Mouse (Mus musculus): ENCODE results near the gene Il22ra1. TPM values are rescaled to one million over a fixed set of nuclear protein-coding genes. Genes with fewer than 3 reads are reported as not detected.

The Il22ra1 gene
- total and polyA plus RNA-seq, 2 experiments from 2014 or later: 0.62 TPM; not detected in 1

DNA sequence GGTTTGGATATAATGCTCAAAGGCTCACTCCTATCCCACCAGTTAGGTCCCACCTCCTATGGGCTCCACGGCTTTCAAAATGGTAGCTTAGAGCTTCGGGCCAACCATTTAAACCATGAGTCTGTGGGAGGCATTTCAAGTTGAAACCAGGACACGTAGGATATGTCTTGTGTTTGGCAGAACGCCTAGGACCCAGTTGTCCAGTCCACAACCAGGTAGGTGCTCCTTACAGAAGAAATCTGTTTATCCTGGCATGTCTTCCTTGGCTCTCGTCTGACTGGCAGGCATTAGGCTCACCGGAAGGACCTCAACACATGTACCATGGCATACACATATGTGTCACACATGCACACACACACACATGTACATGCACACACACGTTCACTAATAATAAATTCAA is 38.2 kb upstream of the Il22ra1 start:
- no peak overlapping the region for H3K27ac ChIP-seq (ENCODE audit: low read depth, low read length)
- no peak for TF ChIP-seq CTCF (IDR thresholded peaks at IDR 0.05; ENCODE audit: low read depth)
- no peaks in the 10 kb centered on the region for H3K4me1 ChIP-seq (ENCODE audit: insufficient read depth)
- H3K4me2 ChIP-seq (ENCODE audit: low read depth): no peak overlapping the region
- 86% methylated on average over 7 of the region's 7 CpGs for WGBS
- DNase-seq (no peak), ATAC-seq (no peak)
- H3K9ac ChIP-seq: no peak overlapping the region
- no peaks in the 10 kb centered on the region for H3K36me3 ChIP-seq (ENCODE audit: insufficient read depth)
- H3K4me3 ChIP-seq (ENCODE audit: low read depth, low read length): no peak overlapping the region
- H3K27me3 ChIP-seq (ENCODE audit: insufficient read depth, low read length): peaks cover 35% of the 10 kb centered on the region
- H3K9me3 ChIP-seq (ENCODE audit: low read length): no peaks in the 10 kb centered on the region

DNA sequence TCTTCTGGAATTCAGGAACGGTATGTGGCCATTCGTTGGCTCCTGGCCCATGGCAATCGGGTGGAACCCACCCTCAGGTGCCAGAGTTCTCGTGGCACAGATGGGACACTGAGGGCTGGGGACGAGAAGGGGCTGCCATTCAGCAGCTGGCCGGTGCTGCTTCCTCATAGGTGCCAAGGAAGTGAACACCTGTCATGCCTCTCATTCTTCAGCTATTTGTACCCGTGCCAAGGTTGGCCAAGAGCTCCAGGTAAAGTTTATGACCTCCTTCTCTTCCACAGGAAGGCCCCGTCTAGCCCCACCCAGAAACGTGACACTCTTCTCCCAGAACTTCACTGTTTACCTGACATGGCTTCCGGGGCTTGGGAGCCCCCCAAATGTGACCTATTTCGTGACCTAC is 37.7 kb upstream of the Il22ra1 start:
- ATAC-seq: no peak
- no peak for DNase-seq
- Histone ChIP-seq H3K9ac (no peak overlapping the region), H3K4me3 (ENCODE audit: low read depth, low read length) (no peak overlapping the region), H3K27me3 (ENCODE audit: insufficient read depth, low read length) (peaks cover 31% of the 10 kb centered on the region), H3K27ac (ENCODE audit: low read depth, low read length) (no peak overlapping the region), H3K9me3 (ENCODE audit: low read length) (no peaks in the 10 kb centered on the region), H3K36me3 (ENCODE audit: insufficient read depth) (no peaks in the 10 kb centered on the region), H3K4me1 (ENCODE audit: insufficient read depth) (no peaks in the 10 kb centered on the region), H3K4me2 (ENCODE audit: low read depth) (no peak overlapping the region)
- 78% methylated on average over 11 of the region's 11 CpGs for WGBS
- no peak for TF ChIP-seq CTCF (IDR thresholded peaks at IDR 0.05; ENCODE audit: low read depth)

DNA sequence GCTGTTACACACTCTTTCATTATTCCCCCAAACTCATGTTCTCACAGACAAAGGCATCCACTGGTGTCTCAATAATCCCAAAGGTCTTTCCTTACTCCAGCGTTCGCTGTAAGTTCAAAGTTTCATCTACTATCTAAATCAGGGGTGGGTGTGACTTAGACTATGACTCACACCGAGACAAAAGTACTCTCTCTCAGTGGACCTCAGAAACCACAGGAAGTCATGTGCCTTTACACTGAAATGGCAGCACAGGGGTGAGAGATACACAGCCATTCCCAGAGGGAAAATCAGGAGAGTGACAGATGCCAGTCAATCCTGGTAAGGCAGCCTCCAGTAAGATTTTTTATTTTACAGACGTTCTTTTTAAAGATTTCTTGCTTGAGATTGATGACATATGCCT is 35.1 kb upstream of the Il22ra1 start:
- H3K4me3 ChIP-seq (ENCODE audit: low read depth, low read length): no peak overlapping the region
- H3K4me2 ChIP-seq (ENCODE audit: low read depth): no peak overlapping the region
- DNase-seq (no peak), ATAC-seq (no peak)
- 85% methylated on average over 4 of the region's 4 CpGs for whole genome bisulfite sequencing
- no peaks in the 10 kb centered on the region for H3K36me3 ChIP-seq (ENCODE audit: insufficient read depth)
- peaks cover 8% of the 10 kb centered on the region; the same call in 1 of the 2 replicates for H3K27me3 ChIP-seq (ENCODE audit: insufficient read depth, low read length)
- no peak overlapping the region for H3K9ac ChIP-seq
- no peak overlapping the region for H3K27ac ChIP-seq (ENCODE audit: low read depth, low read length)
- no peak for TF ChIP-seq CTCF (IDR thresholded peaks at IDR 0.05; ENCODE audit: low read depth)
- no peaks in the 10 kb centered on the region for H3K9me3 ChIP-seq (ENCODE audit: low read length)
- H3K4me1 ChIP-seq (ENCODE audit: insufficient read depth): no peaks in the 10 kb centered on the region

DNA sequence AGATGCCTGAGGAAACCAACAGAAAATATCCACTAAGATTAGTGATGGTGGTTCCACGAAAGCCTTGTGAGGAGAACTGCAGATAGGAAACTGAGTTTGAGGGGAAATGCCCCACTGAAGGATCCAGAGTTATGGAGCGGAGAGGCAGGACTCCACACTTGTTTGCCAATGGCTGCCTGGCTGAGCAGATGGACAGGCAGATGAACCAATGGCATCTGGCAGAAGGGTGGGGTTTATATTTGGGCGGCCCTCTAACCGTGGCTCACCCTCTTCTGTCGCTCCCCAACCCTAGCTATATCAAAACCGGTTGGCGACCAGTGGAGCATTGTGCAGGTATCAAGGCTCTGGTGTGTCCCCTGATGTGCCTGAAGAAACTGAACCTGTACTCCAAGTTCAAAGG is 29.5 kb upstream of the Il22ra1 start:
- Histone ChIP-seq H3K36me3 (ENCODE audit: insufficient read depth) (no peaks in the 10 kb centered on the region), H3K4me3 (ENCODE audit: low read depth, low read length) (no peak overlapping the region), H3K9me3 (ENCODE audit: low read length) (no peaks in the 10 kb centered on the region), H3K27me3 (ENCODE audit: insufficient read depth, low read length) (no peaks in the 10 kb centered on the region), H3K27ac (ENCODE audit: low read depth, low read length) (no peak overlapping the region), H3K4me1 (ENCODE audit: insufficient read depth) (no peaks in the 10 kb centered on the region), H3K4me2 (ENCODE audit: low read depth) (no peak overlapping the region), H3K9ac (no peak overlapping the region)
- no peak for TF ChIP-seq CTCF (IDR thresholded peaks at IDR 0.05; ENCODE audit: low read depth)
- ATAC-seq (no peak), DNase-seq (no peak)
- 86% methylated on average over 7 of the region's 7 CpGs for WGBS

DNA sequence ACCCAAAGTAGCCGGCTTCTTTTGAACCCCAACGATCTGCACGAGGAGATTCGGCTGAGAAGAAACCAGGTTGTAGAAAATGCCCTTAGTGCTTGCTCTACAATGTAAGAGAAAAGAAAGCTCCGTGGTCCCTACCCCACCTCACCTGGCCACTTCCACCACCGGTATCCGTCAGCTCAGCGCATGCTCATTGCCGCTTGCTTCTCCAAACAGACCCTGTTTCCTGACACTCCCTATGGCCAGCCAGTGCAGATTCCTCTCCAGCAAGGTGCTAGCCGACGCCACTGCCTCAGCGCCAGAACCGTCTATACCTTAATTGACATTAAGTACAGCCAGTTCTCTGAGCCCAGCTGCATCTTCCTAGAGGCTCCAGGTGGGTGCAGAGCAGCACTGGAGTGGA is 24.5 kb upstream of the Il22ra1 start:
- no peak for DNase-seq
- H3K9me3 ChIP-seq (ENCODE audit: low read length): no peaks in the 10 kb centered on the region
- H3K27ac ChIP-seq (ENCODE audit: low read depth, low read length): no peak overlapping the region
- H3K4me2 ChIP-seq (ENCODE audit: low read depth): no peak overlapping the region
- no peak for ATAC-seq
- no peak overlapping the region for H3K4me3 ChIP-seq (ENCODE audit: low read depth, low read length)
- H3K9ac ChIP-seq: no peak overlapping the region
- WGBS: 84% methylated on average over 13 of the region's 13 CpGs
- no peaks in the 10 kb centered on the region for H3K27me3 ChIP-seq (ENCODE audit: insufficient read depth, low read length)
- H3K36me3 ChIP-seq (ENCODE audit: insufficient read depth): no peaks in the 10 kb centered on the region
- no peaks in the 10 kb centered on the region for H3K4me1 ChIP-seq (ENCODE audit: insufficient read depth)
- TF ChIP-seq CTCF (IDR thresholded peaks at IDR 0.05; ENCODE audit: low read depth): no peak

DNA sequence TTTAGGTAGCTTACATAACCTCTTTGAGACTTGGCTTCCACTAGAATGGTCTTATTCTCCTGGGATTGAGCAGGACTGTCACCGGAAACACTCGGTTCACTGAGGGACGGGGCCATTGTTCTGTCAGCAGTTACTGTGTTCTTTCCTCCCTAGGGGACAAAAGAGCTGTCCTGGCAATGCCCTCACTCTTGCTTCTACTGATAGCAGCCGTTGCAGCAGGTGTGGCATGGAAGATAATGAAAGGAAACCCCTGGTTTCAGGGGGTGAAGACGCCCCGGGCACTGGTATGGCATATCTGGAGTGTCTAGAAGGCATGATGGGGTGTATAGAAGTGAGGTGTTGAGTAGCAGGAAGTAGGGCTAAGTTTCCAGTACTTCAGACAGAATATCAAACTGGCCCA is 24.0 kb upstream of the Il22ra1 start:
- no peaks in the 10 kb centered on the region for H3K9me3 ChIP-seq (ENCODE audit: low read length)
- no peak overlapping the region for H3K4me2 ChIP-seq (ENCODE audit: low read depth)
- TF ChIP-seq CTCF (IDR thresholded peaks at IDR 0.05; ENCODE audit: low read depth): no peak
- no peaks in the 10 kb centered on the region for H3K4me1 ChIP-seq (ENCODE audit: insufficient read depth)
- 35% methylated on average over 6 of the region's 6 CpGs for WGBS
- no peak overlapping the region for H3K4me3 ChIP-seq (ENCODE audit: low read depth, low read length)
- no peak overlapping the region for H3K27ac ChIP-seq (ENCODE audit: low read depth, low read length)
- H3K36me3 ChIP-seq (ENCODE audit: insufficient read depth): no peaks in the 10 kb centered on the region
- DNase-seq (no peak), ATAC-seq (no peak)
- no peaks in the 10 kb centered on the region for H3K27me3 ChIP-seq (ENCODE audit: insufficient read depth, low read length)
- H3K9ac ChIP-seq: no peak overlapping the region

DNA sequence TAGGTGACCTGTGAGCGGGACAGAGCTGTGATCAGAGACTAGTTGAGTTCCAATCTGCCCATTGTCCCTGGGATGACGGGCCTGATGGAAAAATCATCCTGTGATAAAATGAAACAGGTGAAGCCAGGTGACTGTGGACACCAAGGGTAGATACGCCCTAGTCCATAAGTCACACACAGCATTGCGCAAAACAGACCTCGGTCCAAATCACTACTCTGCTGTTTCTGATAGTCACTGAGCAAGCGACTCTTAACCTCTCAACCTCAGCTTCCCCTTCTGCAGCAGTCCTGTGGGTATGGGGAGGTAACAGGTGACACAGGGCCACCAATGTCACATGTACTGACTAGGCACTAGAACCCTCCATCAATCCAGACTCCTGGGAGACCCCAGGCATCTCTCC is 21.9 kb upstream of the Il22ra1 start:
- TF ChIP-seq CTCF (IDR thresholded peaks at IDR 0.05; ENCODE audit: low read depth): no peak
- H3K4me1 ChIP-seq (ENCODE audit: insufficient read depth): no peaks in the 10 kb centered on the region
- 94% methylated on average over 6 of the region's 6 CpGs for WGBS
- no peaks in the 10 kb centered on the region for H3K9me3 ChIP-seq (ENCODE audit: low read length)
- DNase-seq (no peak), ATAC-seq (no peak)
- no peak overlapping the region for H3K27ac ChIP-seq (ENCODE audit: low read depth, low read length)
- no peak overlapping the region for H3K4me3 ChIP-seq (ENCODE audit: low read depth, low read length)
- H3K9ac ChIP-seq: no peak overlapping the region
- H3K27me3 ChIP-seq (ENCODE audit: insufficient read depth, low read length): no peaks in the 10 kb centered on the region
- H3K36me3 ChIP-seq (ENCODE audit: insufficient read depth): no peaks in the 10 kb centered on the region
- H3K4me2 ChIP-seq (ENCODE audit: low read depth): no peak overlapping the region
